Mouse (Mus musculus) testis, adult 2 months (tissue): ENCODE data around the gene Ppp1r27.

Source experiments
- CTCF ChIP-seq: fragments of 200-500 bp; IDR thresholded peaks from 2 replicates; pipeline ENCODE4 v1.5.1; 2012; ENCODE audit warnings: low read depth, mild to moderate bottlenecking, inconsistent platforms, low read length, moderate library complexity; ENCODE audit not compliant: control insufficient read depth, insufficient read depth, insufficient replicate concordance
- POLR2A ChIP-seq: fragments of 200-500 bp; IDR thresholded peaks from 2 replicates; pipeline ENCODE4 v1.6.1; 2012; ENCODE audit warnings: low read depth, mild to moderate bottlenecking, inconsistent platforms, low read length, moderate library complexity; ENCODE audit not compliant: control insufficient read depth

DNA sequence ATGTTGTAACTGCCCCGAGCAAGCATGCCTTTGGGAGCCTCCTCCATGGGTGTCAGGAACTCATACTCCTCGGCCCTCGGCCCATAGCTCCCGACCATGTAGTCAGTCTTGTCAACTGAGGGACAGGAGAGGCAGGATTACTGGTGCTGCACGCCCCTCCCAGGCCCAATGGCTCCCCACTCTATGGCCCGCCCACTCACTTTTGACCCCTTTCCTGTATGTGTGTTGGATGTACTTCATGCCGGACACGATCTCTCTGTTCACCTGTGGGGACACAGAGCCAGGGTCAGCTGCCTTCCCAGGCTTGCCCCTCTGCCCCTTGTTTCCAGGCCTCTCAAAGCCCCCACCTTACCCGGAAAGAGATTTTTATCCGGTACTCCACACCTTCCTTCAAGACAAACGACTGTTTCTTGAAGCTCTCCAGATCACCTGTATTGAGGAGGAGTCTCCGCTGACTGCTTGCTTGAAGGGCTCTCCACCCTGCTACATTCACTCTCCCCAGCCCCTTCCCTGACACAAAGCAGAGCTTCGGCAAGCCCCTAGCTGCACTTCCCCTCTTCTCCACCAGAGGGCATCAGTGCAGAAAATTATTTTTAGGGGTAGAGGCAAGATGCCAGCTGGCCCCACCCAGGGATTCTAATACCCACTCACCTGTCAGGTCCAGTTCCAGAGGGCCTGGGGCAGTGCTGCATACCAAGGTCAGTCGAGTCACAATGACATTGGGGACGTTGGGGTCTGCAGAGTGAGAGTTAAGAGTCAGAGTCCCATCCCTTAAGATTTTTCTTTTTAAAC, 28.6 kb upstream of the Ppp1r27 start:
- TF ChIP-seq CTCF = peak; percentile 72
- TF ChIP-seq POLR2A = no peak
